Mouse (Mus musculus): Measurements from ENCODE around the gene Hoxb5. TPM values are rescaled to one million over a fixed set of nuclear protein-coding genes. Genes with fewer than 3 reads are reported as not detected.

The Hoxb5 gene
- polyA plus RNA-seq, 1 experiment from 2014 or later, result not detected

DNA sequence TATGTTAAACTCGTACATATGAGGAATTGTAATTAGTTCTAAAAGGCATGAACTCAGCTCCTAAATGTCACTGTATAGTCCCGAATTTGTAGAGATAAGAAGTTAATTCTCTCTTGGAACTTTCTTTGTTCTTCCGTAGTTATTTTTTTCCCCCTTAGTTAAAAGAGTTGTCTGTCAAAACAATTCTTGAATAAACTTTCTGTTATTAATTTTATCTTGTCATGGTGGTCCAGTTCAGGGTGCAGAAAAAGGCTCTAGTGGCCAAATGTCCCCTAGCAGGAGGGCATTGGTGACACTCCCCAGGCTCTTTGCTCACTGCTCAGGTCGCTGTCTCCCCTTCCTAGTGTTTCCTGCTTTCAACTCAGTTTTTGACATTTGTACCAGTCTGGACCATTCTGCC is 44.6 kb downstream of the Hoxb5 start:
- Histone ChIP-seq H3K4me1 (replicated peaks; ENCODE audit: control insufficient read depth, insufficient read depth, low read length) (peaks cover 5% of the 10 kb centered on the region; the same call in 1 of the 2 replicates), H3K9ac (replicated peaks; ENCODE audit: low read depth, low read length) (no peak overlapping the region), H3K4me3 (replicated peaks; ENCODE audit: low read length) (no peak overlapping the region), H3K36me3 (ENCODE audit: control insufficient read depth, insufficient read depth) (no peaks in the 10 kb centered on the region), H3K4me2 (ENCODE audit: low read length) (no peak overlapping the region), H3K9me3 (ENCODE audit: control insufficient read depth, low read length) (no peaks in the 10 kb centered on the region), H3K27me3 (replicated peaks; ENCODE audit: control insufficient read depth, insufficient read depth, low read length) (peaks cover 93% of the 10 kb centered on the region), H3K27ac (ENCODE audit: low read length) (no peak overlapping the region)
- WGBS, result 4% methylated on average over 4 of the region's 4 CpGs
- no peak for ATAC-seq

DNA sequence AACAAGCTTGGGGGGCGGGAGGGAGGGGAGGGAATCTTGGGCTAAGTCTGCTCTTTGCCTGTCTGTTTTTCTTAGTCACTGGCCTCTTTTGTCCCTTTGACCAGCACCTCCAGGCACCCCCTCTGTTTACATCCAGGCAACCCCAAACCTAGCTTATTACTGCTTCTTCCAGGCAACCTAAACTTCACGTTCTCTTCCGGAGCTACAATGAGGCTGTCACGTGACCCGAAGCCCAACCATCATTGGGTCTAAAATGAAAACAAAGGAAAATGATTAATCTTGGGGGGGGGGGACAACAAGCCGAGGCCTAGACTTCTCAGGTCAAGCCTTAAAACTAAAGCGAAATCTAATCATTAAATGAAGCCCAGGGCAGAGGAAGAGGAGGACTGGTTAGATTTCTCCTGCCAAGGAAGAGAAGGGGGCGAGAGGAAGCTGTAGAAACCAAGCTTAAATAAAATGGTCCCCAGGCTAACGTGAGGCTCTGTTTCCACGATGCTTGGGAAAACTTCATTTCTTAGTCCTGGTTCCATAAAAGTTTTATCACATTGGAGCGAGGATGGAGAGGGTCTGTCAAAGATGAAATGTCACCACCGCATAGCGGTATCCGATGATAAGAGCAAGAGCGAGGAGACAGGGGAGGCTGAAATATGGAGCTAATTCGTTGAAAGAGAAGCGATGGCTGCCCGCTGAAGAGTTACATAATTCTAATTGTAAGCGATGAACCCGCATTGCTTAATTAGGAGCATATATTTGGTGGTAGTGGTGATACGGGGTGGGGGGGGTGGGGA is 45.2 kb downstream of the Hoxb5 start:
- Histone ChIP-seq H3K27me3 (replicated peaks; ENCODE audit: control insufficient read depth, insufficient read depth, low read length) (peaks cover 91% of the 10 kb centered on the region), H3K36me3 (ENCODE audit: control insufficient read depth, insufficient read depth) (no peaks in the 10 kb centered on the region), H3K27ac (ENCODE audit: low read length) (no peak overlapping the region), H3K9me3 (ENCODE audit: control insufficient read depth, low read length) (no peaks in the 10 kb centered on the region), H3K4me2 (ENCODE audit: low read length) (no peak overlapping the region), H3K4me3 (replicated peaks; ENCODE audit: low read length) (no peak overlapping the region), H3K9ac (replicated peaks; ENCODE audit: low read depth, low read length) (no peak overlapping the region), H3K4me1 (replicated peaks; ENCODE audit: control insufficient read depth, insufficient read depth, low read length) (peaks cover 5% of the 10 kb centered on the region)
- ATAC-seq, result no peak
- WGBS, result under 1% methylated on average over 21 of the region's 21 CpGs

DNA sequence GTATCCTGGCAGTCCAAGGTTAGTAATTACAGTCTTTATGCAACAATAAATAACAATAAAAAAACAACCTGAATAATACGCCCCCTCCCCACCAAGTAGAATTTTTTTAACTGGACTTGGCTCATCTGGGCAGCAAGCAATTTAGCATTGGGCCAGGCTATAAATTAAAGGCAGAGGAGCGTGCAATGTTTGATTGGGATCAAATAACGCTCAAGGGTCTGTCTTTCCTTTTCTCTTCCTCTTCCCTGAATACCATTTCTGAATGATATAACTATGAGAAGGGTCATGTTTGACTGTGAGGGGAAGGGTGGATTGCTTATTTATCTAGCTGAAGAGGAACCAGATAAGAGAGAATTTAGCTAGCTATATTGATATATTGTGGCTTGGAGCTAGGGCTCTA is 45.9 kb downstream of the Hoxb5 start:
- Histone ChIP-seq H3K27me3 (replicated peaks; ENCODE audit: control insufficient read depth, insufficient read depth, low read length) (peaks cover 89% of the 10 kb centered on the region), H3K9ac (replicated peaks; ENCODE audit: low read depth, low read length) (no peak overlapping the region), H3K36me3 (ENCODE audit: control insufficient read depth, insufficient read depth) (no peaks in the 10 kb centered on the region), H3K4me3 (replicated peaks; ENCODE audit: low read length) (no peak overlapping the region), H3K27ac (ENCODE audit: low read length) (no peak overlapping the region), H3K9me3 (ENCODE audit: control insufficient read depth, low read length) (no peaks in the 10 kb centered on the region), H3K4me2 (ENCODE audit: low read length) (no peak overlapping the region), H3K4me1 (replicated peaks; ENCODE audit: control insufficient read depth, insufficient read depth, low read length) (peaks cover 5% of the 10 kb centered on the region)
- WGBS, result 13% methylated on average over 3 of the region's 3 CpGs
- no peak for ATAC-seq

DNA sequence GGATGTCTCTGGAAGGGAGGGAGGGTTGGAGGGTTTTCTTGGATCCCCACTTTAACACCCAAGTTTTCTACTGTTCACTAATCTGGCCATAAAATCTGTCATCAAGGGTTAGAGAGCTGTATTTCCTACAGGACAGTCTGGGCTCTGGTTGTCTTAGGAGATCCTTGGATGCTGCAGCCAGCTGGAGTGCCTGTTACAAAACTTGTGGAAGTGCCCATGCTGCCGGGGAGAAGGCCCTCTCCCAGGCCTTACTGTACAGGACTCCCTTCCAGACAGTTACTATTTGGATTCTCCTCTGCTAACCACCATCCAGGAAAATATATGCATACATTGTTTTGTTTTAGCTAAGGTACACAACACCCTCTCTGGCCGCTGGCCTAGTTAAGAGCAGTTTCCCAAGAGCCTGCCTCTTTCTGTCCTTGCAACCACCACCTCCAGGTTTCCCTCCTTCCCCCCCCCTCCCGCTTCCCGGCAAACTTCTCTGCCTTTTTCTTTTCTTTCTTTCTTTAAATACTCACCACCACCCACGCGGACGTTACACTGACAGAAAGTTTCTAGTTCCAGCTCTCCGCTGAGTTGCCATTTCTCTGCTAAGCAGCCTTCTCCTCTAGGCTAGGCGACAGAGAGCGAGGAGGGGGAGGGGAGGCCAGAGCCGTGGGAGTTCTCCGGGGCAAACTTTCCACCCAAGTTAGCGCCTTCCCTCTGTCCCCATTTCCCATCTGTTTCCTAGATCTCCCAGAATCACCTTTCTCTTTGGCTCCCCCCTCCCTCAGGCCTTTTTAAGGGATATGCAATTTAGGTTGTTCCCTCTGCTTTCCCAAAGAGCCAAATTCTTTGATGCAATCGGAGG is 46.6 kb downstream of the Hoxb5 start:
- no peak overlapping the region for H3K27ac ChIP-seq (ENCODE audit: low read length)
- no peak for ATAC-seq
- H3K27me3 ChIP-seq (replicated peaks; ENCODE audit: control insufficient read depth, insufficient read depth, low read length), result peaks cover 89% of the 10 kb centered on the region
- H3K36me3 ChIP-seq (ENCODE audit: control insufficient read depth, insufficient read depth), result no peaks in the 10 kb centered on the region
- under 1% methylated on average over 14 of the region's 14 CpGs for WGBS
- no peaks in the 10 kb centered on the region for H3K9me3 ChIP-seq (ENCODE audit: control insufficient read depth, low read length)
- peaks cover 5% of the 10 kb centered on the region for H3K4me1 ChIP-seq (replicated peaks; ENCODE audit: control insufficient read depth, insufficient read depth, low read length)
- H3K4me3 ChIP-seq (replicated peaks; ENCODE audit: low read length), result no peak overlapping the region
- no peak overlapping the region for H3K9ac ChIP-seq (replicated peaks; ENCODE audit: low read depth, low read length)
- no peak overlapping the region for H3K4me2 ChIP-seq (ENCODE audit: low read length)

DNA sequence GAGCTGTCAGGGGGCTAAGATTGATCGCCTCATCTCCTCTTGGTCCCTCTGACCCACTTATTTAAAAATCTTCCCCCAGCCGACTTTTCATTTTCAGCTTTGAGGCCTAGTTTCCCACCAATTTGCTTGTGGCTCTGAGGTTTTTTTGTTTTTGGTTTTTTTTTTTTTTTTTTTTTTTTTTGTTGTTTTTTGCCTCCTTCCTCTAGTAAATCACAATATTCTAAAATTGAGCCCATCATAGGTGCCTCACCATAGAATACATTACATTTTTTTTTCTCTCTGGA is 47.1 kb downstream of the Hoxb5 start, which contains the start of gene Hoxb2:
Gene Hoxb2 (plus strand): TSS at position 185 of the 284 bp plus-strand sequence.
- H3K27ac ChIP-seq (ENCODE audit: low read length), result no peak within 1 kb of the TSS
- WGBS, result 0% methylated on average over 2 of the region's 2 CpGs
- peaks cover 89% of the 10 kb centered on the region for H3K27me3 ChIP-seq (replicated peaks; ENCODE audit: control insufficient read depth, insufficient read depth, low read length)

DNA sequence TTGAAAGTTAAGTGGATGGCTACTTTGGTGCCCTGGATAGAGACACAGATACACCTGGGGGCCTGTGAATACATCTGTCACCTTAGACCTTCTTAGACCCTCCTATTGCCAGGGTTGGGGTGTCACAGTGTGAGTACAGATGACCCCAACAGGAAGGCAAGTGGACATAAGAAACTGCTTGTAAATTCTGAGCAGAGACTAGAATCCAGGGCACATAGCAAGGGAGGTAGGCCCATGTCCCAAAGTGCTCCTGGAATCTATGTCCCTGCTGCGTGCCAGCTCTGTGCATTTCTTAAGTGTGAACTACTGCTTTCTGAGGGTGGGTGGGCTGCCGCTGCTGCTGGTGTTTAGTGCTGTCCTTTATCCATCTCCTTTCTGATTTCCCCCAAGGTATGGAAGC is 47.7 kb downstream of the Hoxb5 start:
- WGBS, result 8% methylated on average over 2 of the region's 2 CpGs
- ATAC-seq, result no peak
- H3K4me1 ChIP-seq (replicated peaks; ENCODE audit: control insufficient read depth, insufficient read depth, low read length), result no peaks in the 10 kb centered on the region; the same call in 1 of the 2 replicates
- no peak overlapping the region for H3K9ac ChIP-seq (replicated peaks; ENCODE audit: low read depth, low read length)
- H3K27ac ChIP-seq (ENCODE audit: low read length), result no peak overlapping the region
- no peaks in the 10 kb centered on the region for H3K36me3 ChIP-seq (ENCODE audit: control insufficient read depth, insufficient read depth)
- no peaks in the 10 kb centered on the region for H3K9me3 ChIP-seq (ENCODE audit: control insufficient read depth, low read length)
- no peak overlapping the region for H3K4me2 ChIP-seq (ENCODE audit: low read length)
- peaks cover 85% of the 10 kb centered on the region for H3K27me3 ChIP-seq (replicated peaks; ENCODE audit: control insufficient read depth, insufficient read depth, low read length)
- H3K4me3 ChIP-seq (replicated peaks; ENCODE audit: low read length), result no peak overlapping the region

More for the DNA sequence above, 47.1 kb downstream of the Hoxb5 start, which contains the start of gene Hoxb2:
- H3K9ac ChIP-seq (replicated peaks; ENCODE audit: low read depth, low read length), result no peak within 1 kb of the TSS
- H3K4me1 ChIP-seq (replicated peaks; ENCODE audit: control insufficient read depth, insufficient read depth, low read length), result peaks cover 4% of the 10 kb centered on the region
- H3K9me3 ChIP-seq (ENCODE audit: control insufficient read depth, low read length), result no peaks in the 10 kb centered on the region
- H3K4me3 ChIP-seq (replicated peaks; ENCODE audit: low read length), result no peak within 1 kb of the TSS
- no peaks in the 10 kb centered on the region for H3K36me3 ChIP-seq (ENCODE audit: control insufficient read depth, insufficient read depth)
- no peak for ATAC-seq
- no peak within 1 kb of the TSS for H3K4me2 ChIP-seq (ENCODE audit: low read length)

DNA sequence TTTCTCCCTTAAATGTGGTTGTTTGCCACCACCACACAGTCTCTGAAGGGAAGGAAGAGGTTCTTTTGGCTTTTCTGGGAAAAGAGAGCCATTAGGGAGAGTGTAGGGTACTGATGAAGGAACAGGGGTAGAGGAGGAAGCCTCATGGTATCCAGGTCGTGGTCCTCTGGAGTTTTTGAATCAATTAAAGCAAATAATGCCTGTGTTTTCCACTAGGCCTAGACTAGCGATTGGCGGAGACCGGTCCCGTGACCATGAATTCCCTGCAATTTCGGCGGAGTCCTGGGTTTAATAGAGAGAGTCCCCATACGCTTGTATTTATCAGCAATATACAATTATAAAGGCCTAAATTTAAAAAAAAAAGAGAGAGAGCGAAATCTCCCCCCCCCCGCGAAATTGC is 48.2 kb downstream of the Hoxb5 start:
- Histone ChIP-seq H3K27me3 (replicated peaks; ENCODE audit: control insufficient read depth, insufficient read depth, low read length) (peaks cover 85% of the 10 kb centered on the region), H3K4me2 (ENCODE audit: low read length) (no peak overlapping the region), H3K9ac (replicated peaks; ENCODE audit: low read depth, low read length) (no peak overlapping the region), H3K27ac (ENCODE audit: low read length) (no peak overlapping the region), H3K4me3 (replicated peaks; ENCODE audit: low read length) (no peak overlapping the region), H3K36me3 (ENCODE audit: control insufficient read depth, insufficient read depth) (no peaks in the 10 kb centered on the region), H3K4me1 (replicated peaks; ENCODE audit: control insufficient read depth, insufficient read depth, low read length) (no peaks in the 10 kb centered on the region; the same call in 1 of the 2 replicates), H3K9me3 (ENCODE audit: control insufficient read depth, low read length) (no peaks in the 10 kb centered on the region)
- ATAC-seq, result no peak
- 4% methylated on average over 11 of the region's 11 CpGs for WGBS

DNA sequence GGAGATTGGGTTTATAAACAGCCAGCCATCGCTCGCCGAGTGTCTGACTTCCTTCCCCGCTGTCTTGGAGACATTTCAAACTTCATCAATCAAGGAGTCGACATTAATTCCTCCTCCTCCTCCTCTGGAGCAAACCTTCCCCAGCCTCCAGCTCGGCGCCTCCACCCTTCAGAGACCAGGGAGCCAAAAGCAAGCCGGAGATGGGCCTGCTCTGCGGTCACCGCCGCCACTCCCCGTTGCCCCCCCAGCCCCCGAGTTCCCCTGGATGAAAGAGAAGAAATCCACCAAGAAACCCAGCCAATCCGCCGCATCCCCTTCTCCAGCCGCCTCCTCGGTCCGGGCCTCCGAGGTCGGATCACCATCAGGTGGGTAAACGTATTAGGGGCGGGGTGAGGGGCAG is 48.7 kb downstream of the Hoxb5 start:
- 1% methylated on average over 22 of the region's 22 CpGs for WGBS
- Histone ChIP-seq H3K4me1 (replicated peaks; ENCODE audit: control insufficient read depth, insufficient read depth, low read length) (no peaks in the 10 kb centered on the region; the same call in 1 of the 2 replicates), H3K4me2 (ENCODE audit: low read length) (no peak overlapping the region), H3K9me3 (ENCODE audit: control insufficient read depth, low read length) (no peaks in the 10 kb centered on the region), H3K27ac (ENCODE audit: low read length) (no peak overlapping the region), H3K27me3 (replicated peaks; ENCODE audit: control insufficient read depth, insufficient read depth, low read length) (peaks cover 84% of the 10 kb centered on the region), H3K4me3 (replicated peaks; ENCODE audit: low read length) (no peak overlapping the region), H3K9ac (replicated peaks; ENCODE audit: low read depth, low read length) (no peak overlapping the region), H3K36me3 (ENCODE audit: control insufficient read depth, insufficient read depth) (no peaks in the 10 kb centered on the region)
- no peak for ATAC-seq

DNA sequence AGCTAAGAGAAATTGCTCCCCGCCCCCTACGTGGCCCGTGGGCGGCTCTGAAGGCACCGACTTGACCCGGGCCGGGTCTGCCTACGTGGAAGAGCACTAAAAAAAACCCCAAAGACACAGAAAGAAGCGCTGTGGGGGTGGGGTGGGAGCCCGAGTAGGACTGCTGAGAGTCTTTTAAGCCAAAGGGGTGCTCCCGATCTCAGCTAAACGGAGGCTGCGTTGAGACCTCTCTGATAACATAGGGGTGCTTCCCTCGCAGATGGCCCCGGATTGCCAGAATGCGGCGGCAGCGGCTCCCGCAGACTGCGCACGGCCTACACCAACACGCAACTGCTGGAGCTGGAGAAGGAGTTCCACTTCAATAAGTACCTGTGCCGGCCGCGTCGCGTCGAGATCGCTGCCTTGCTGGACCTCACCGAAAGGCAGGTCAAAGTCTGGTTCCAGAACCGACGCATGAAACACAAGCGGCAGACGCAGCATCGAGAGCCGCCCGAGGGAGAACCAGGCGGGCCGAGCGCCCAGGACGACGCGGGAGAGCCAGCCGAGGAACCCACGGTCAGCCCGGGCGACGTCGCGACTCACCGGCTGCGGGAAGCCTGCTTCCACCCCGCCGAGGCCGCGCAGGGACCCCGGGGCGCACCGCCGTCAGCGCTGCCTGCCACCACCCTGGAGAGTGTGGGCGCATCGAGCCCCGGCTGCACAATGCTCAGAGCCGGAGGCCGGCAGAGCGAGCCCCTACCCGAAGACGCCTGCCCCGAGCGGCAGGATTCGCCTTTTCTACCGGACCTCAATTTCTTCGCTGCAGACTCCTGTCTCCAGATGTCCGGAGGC is 49.8 kb downstream of the Hoxb5 start:
- Histone ChIP-seq H3K27me3 (replicated peaks; ENCODE audit: control insufficient read depth, insufficient read depth, low read length) (peaks cover 88% of the 10 kb centered on the region), H3K4me2 (ENCODE audit: low read length) (no peak overlapping the region), H3K27ac (ENCODE audit: low read length) (no peak overlapping the region), H3K4me3 (replicated peaks; ENCODE audit: low read length) (no peak overlapping the region), H3K36me3 (ENCODE audit: control insufficient read depth, insufficient read depth) (no peaks in the 10 kb centered on the region), H3K9ac (replicated peaks; ENCODE audit: low read depth, low read length) (no peak overlapping the region), H3K4me1 (replicated peaks; ENCODE audit: control insufficient read depth, insufficient read depth, low read length) (no peaks in the 10 kb centered on the region; the same call in 1 of the 2 replicates), H3K9me3 (ENCODE audit: control insufficient read depth, low read length) (no peaks in the 10 kb centered on the region)
- WGBS, result under 1% methylated on average over 75 of the region's 75 CpGs
- no peak for ATAC-seq
